Mouse (Mus musculus) heart, adult 2 months (tissue): ENCODE data around the gene Tlx1. TPM values are rescaled to one million over a fixed set of nuclear protein-coding genes. Genes with fewer than 3 reads are reported as not detected.
A peak's percentile ranks its signal among the peaks of the same experiment; 100 is the strongest.

ENCODE experiments used
- DNase-seq, 2 experiments: peaks; one replicate each; pipeline ENCODE4 v3.0.0; 2021
- H3K27ac ChIP-seq: fragments of 200-600 bp; 2 replicates; pipeline ENCODE4 v1.8.1; 2022
- H3K27me3 ChIP-seq: fragments of 200-500 bp; 2 replicates; pipeline ENCODE4 v1.6.1; 2012; ENCODE audit warnings: mild to moderate bottlenecking, low read length, inconsistent platforms, mixed read lengths; ENCODE audit not compliant: control insufficient read depth, insufficient read depth
- H3K36me3 ChIP-seq: fragments of 200-500 bp; 2 replicates; pipeline ENCODE4 v1.6.1; 2012; ENCODE audit warnings: low read length, inconsistent platforms; ENCODE audit not compliant: control insufficient read depth, insufficient read depth
- H3K4me1 ChIP-seq: fragments of 200-500 bp; 2 replicates; pipeline ENCODE4 v1.6.1; 2011; ENCODE audit warnings: low read length; ENCODE audit not compliant: control insufficient read depth, insufficient read depth
- H3K4me3 ChIP-seq: fragments of 200-600 bp; 2 replicates; pipeline ENCODE4 v1.8.1; 2022
- H3K79me2 ChIP-seq: fragments of 200-500 bp; replicated peaks from 2 replicates; pipeline ENCODE4 v1.6.1; 2012; ENCODE audit warnings: mild to moderate bottlenecking, inconsistent platforms, low read length, moderate library complexity, mixed read lengths; ENCODE audit not compliant: control insufficient read depth, insufficient read depth
- H3K9ac ChIP-seq: fragments of 200-500 bp; 2 replicates; pipeline ENCODE4 v1.6.1; 2012; ENCODE audit warnings: low read depth, mild to moderate bottlenecking, control low read depth, inconsistent platforms, low read length, mixed read lengths
- CTCF ChIP-seq: fragments of 200-600 bp; IDR thresholded peaks from 2 replicates; pipeline ENCODE4 v1.8.1; 2022; ENCODE audit warnings: antibody characterized with exemption, mild to moderate bottlenecking, moderate library complexity
- EP300 ChIP-seq: fragments of 200-500 bp; IDR thresholded peaks from 2 replicates; pipeline ENCODE4 v1.6.1; 2011; ENCODE audit warnings: low read depth, low read length, control low read depth; ENCODE audit not compliant: insufficient read depth
- POLR2A ChIP-seq: fragments of 200-500 bp; IDR thresholded peaks from 2 replicates; pipeline ENCODE4 v1.6.1; 2011; ENCODE audit warnings: mild to moderate bottlenecking, low read depth, low read length, control low read depth; ENCODE audit not compliant: insufficient read depth
- WGBS: fragments of 180-500 bp; shearing (Covaris S2); methylation state at CpG from one replicate; pipeline ENCODE4 v1.1.7; 2018; 5-methylcytosine and 5-hydroxymethylcytosine counted together
- intact Hi-C: fragments of 180-260 bp; cut with DNase I; formaldehyde crosslinking; loops from one replicate; pipeline ENCODE4 v1.15.1; 2025
- polyA plus RNA-seq: library from polyadenylated mRNA; depleted of rRNA; stranded (reverse); fragments of >200 nt; gene quantifications from 2 replicates; pipeline ENCODE4 v1.2.3, GENCODE M21; 2012
- total RNA-seq, 2 experiments: library from RNA; stranded (reverse); gene quantifications; 2 replicates each; pipeline ENCODE4 v1.2.3; 2021

Tlx1 gene
- total and polyA plus RNA-seq, 3 experiments, result 0.10 to 0.20 (median 0.11) TPM

DNA sequence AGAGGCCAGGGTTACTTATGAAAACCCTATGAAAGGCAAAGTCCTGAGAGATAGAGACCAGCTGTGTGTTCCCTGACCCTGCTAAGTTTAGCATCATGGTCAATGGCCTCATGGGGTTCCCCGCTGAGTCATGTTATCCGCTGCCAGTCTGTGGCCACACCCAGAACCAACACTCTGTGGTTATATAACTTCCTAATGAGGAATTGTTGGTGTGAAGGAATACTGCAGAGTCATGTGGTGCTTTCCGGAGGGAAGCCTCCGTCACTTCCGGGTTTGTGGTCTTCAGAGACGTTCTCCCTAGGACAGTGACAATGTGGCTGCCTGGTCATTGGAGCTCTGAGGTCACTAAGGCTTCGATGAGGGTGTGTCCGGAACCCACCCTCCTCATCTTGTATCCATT, 25.8 kb downstream of the Tlx1 start:
- WGBS, result 43% methylated on average over 8 of the region's 8 CpGs
- intact Hi-C loops, result loop anchor here (5.0 kb wide), 1 partner anchor 371 kb away; no protein-coding TSS in a partner anchor
- Histone ChIP-seq H3K27ac (no peak overlapping the region), H3K36me3 (no peaks in the 10 kb centered on the region), H3K27me3 (no peaks in the 10 kb centered on the region), H3K4me3 (no peak overlapping the region), H3K9ac (no peak overlapping the region), H3K79me2 (no peaks in the 10 kb centered on the region), H3K4me1 (peaks cover 3% of the 10 kb centered on the region; the same call in 1 of the 2 replicates)
- DNase-seq, result peak in 1 of 2 experiments; percentile 20
- TF ChIP-seq POLR2A (no peak), EP300 (0 out of 2 replicates have a peak, but pooled peaks have one; percentile 14)

DNA sequence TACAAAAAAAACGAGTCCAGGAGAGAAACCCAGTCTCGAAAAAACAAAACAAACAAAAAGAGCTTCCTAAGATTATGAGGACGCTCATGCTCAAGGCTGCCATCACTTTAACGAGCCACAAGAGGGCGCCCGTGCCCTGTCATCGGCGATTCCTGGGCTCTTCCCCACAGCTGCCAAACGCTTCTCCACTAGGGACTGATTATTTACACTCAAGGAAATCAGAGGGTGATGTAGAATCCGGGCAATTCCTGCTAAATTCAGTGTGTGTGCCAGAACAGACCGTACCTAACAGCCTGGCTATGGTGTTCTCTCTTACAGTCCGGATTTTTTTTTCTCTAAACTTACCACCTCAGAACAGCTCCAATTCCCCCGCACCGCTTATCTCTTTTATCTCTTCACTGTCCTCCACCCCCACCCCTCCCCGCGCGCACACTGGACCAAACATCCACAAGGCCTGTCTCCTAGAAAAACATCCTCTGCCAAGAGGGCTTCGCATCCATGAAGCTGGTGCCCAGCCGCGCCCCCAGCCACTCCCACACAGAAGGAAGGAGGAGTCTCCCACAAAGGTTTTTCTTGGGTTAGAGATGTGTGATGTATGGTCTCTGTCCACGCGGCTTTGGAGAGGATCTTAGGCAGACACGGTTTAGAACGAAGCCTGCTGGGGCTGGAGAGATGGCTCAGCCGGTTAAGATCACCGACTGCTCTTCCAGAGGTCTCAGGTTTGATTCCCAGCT, 26.7 kb downstream of the Tlx1 start:
- WGBS, result 13% methylated on average over 26 of the region's 26 CpGs
- peak; percentile 55 to 66 for DNase-seq
- Histone ChIP-seq H3K4me1 (peaks cover 3% of the 10 kb centered on the region; the same call in 1 of the 2 replicates), H3K27ac (no peak overlapping the region), H3K9ac (no peak overlapping the region), H3K36me3 (no peaks in the 10 kb centered on the region), H3K27me3 (no peaks in the 10 kb centered on the region), H3K4me3 (no peak overlapping the region), H3K79me2 (no peaks in the 10 kb centered on the region)
- intact Hi-C loops, result loop anchor here (1.0 to 5.0 kb wide), 2 partner anchors 39 to 370 kb away; no protein-coding TSS in a partner anchor
- TF ChIP-seq EP300, result 0 out of 2 replicates have a peak, but pooled peaks have one; percentile 21
- TF ChIP-seq POLR2A, result no peak
- peak; percentile 90 for TF ChIP-seq CTCF

DNA sequence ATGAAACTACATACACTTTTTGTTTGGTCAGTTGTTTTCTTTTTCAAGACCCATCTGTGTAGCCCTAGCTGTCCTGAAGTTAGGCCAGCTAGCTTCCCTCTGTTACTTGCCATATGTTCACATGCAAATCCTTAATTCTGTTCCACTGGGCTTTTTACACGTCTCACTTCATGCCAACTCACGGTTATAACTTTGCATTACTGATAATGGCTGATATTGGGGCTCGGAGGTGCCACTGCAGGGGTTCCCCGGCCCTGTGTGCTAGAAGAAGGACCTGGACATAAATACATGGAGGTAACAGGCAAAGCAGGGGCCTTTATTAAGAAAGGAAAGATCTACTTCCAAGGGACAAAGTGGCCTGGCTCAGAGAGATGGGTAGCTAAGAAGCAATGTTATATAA, 29.0 kb downstream of the Tlx1 start:
- WGBS, result 77% methylated on average over 4 of the region's 4 CpGs
- TF ChIP-seq POLR2A, result no peak
- TF ChIP-seq EP300, result no peak
- TF ChIP-seq CTCF, result no peak
- intact Hi-C loops, result loop anchor here (5.0 kb wide), 1 partner anchor 368 kb away; no protein-coding TSS in a partner anchor
- no peak for DNase-seq
- H3K9ac ChIP-seq, result no peak overlapping the region
- no peaks in the 10 kb centered on the region for H3K79me2 ChIP-seq
- no peaks in the 10 kb centered on the region for H3K36me3 ChIP-seq
- no peaks in the 10 kb centered on the region for H3K27me3 ChIP-seq
- no peak overlapping the region for H3K27ac ChIP-seq
- peaks cover 3% of the 10 kb centered on the region; the same call in 1 of the 2 replicates for H3K4me1 ChIP-seq
- H3K4me3 ChIP-seq, result no peak overlapping the region

DNA sequence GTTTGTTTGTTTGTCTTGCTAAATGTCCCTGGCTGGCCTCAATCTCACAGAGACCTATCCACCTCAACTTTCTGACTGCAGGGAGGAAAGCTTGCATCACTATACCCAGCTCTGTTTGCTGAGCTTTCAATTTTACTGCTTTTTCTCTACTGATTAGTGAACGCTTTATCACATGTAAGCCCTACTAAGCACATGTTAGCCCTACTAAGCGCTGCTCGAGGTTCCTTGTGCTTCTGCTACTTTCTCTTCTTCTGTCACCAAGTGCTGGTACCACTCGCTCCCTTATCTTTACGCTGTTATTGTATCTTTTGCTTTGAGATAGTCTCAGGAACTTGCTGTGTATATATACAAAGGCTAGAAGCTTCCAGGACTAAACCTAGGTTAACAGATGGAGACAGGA, 30.0 kb downstream of the Tlx1 start:
- intact Hi-C loops, result no loop called here
- Histone ChIP-seq H3K4me3 (no peak overlapping the region), H3K9ac (no peak overlapping the region), H3K36me3 (no peaks in the 10 kb centered on the region), H3K27ac (no peak overlapping the region), H3K27me3 (no peaks in the 10 kb centered on the region), H3K79me2 (no peaks in the 10 kb centered on the region), H3K4me1 (peaks cover 3% of the 10 kb centered on the region; the same call in 1 of the 2 replicates)
- TF ChIP-seq EP300, result no peak
- DNase-seq, result no peak
- 78% methylated on average over 5 of the region's 5 CpGs for WGBS

DNA sequence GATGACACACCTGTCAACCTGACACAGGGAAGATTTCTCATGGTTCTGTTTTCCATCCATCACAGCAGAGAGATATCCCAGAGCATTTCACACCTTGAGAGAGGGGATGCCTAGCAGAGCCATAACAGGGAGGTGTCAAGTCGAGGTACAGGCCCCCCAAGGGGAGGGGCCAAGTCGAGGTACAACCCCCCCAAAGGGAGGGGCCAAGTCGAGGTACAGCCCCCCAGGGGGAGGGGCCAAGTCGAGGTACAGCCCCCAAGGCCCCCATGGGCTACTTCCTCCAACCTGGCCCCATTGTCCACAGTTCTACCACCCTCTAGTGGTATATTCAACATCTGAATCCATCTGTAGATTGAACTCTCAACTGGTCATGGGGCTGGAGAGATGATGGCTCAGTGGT, 44.2 kb downstream of the Tlx1 start:
- 32% methylated on average over 4 of the region's 4 CpGs for WGBS
- no peaks in the 10 kb centered on the region for H3K4me1 ChIP-seq
- intact Hi-C loops, result no loop called here
- no peak for TF ChIP-seq CTCF
- no peak for TF ChIP-seq POLR2A
- TF ChIP-seq EP300, result no peak
- no peak overlapping the region for H3K27ac ChIP-seq
- no peak overlapping the region for H3K9ac ChIP-seq
- H3K79me2 ChIP-seq, result no peaks in the 10 kb centered on the region
- H3K36me3 ChIP-seq, result no peaks in the 10 kb centered on the region
- H3K4me3 ChIP-seq, result no peak overlapping the region
- no peaks in the 10 kb centered on the region for H3K27me3 ChIP-seq
- DNase-seq, result no peak

DNA sequence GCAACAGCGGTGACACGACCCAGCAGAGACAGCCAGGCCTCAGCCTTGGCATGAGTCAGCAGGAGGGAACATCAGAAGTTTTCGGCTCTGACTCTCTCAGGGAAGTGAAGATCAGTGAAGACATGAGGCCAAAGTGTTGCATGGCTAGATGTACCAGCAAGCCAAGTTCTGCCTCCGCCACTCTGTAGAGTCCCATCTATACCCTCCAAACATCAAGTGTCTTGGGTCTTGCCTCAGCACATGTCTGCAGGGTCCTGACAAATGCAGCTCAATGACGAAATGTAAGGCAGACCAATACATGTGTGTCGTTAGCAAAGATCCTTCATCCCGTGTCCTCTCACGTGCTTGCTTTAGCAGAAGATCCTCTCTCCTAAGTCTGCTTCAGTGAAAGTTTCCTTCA, 46.5 kb downstream of the Tlx1 start:
- Histone ChIP-seq H3K27ac (no peak overlapping the region), H3K4me3 (no peak overlapping the region), H3K36me3 (no peaks in the 10 kb centered on the region), H3K79me2 (no peaks in the 10 kb centered on the region), H3K4me1 (no peaks in the 10 kb centered on the region), H3K27me3 (no peaks in the 10 kb centered on the region), H3K9ac (no peak overlapping the region)
- 87% methylated on average over 8 of the region's 8 CpGs for WGBS
- no peak for TF ChIP-seq CTCF
- no peak for TF ChIP-seq POLR2A
- TF ChIP-seq EP300, result no peak
- intact Hi-C loops, result no loop called here
- DNase-seq, result no peak
